Mouse (Mus musculus): ENCODE measurements at regions not wholly inside any gene's neighbourhood (a gene's known extent, or its start where the extent isn't known, plus 50 kb on each side); places are given as distances from the start of the nearest gene placed in this dataset.

GRCm38 (mm10) chr2:123655551-123655950 lies 434.2 kb upstream of the Sema6d start:
- TF ChIP-seq EP300 (IDR thresholded peaks at IDR 0.05; ENCODE audit: low read depth) (no peak), CTCF (IDR thresholded peaks at IDR 0.05; ENCODE audit: low read depth) (no peak)

All from heart, postnatal 0 days (tissue).